Mouse (Mus musculus) spleen, embryonic (tissue): ENCODE data around the gene Mctp2.

ENCODE experiments used
- CTCF ChIA-PET: fragments of 350-600 bp; sonication (Branson Sonifier 250); formaldehyde crosslinking; loops from one replicate; lab custom pipeline; 2022; lab: Charles Lee

Gene Mctp2

DNA sequence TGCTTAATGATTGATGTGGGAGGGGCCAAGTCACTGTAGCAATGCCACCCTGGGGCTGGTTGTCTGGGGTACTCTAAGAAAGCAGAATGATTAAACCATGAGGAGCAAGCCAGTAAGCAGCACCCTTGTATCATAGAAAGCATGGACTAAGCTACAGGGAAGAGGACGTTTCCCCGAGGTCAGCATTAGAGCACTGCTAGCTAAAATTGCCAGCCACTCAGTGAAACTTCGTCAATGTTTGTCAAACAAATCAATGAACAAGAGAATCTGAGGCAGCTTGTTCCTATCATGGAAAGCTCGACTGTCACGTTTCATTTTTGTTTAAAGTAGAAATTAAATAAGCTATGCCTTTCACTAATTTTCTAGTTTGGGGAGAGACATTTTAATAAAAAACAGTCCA, 124.8 kb downstream of the Mctp2 start:
- CTCF ChIA-PET, result interaction anchor here (0.7 kb wide), 1 partner anchor 57 kb away, joined by 3 read pairs; no protein-coding TSS in a partner anchor

DNA sequence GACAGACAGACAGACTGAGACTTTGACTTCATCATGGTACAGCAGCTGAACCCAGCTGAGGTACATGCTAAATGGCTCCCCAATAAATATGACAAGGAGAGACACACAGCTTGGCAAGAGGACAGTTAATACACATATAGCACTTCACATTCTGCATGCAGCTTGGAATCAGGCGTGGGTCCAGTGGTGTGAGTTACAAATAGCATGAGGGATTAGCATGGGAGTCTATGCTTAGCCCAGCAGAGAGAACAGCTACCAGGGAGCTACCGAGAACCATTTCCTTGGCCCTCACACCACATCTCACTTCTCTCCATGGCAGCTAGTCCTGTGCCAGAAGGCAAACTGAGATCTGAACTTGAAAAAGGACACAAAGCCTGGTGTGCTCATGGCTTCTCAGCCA, 137.1 kb downstream of the Mctp2 start:
- CTCF ChIA-PET, result no interaction called here

DNA sequence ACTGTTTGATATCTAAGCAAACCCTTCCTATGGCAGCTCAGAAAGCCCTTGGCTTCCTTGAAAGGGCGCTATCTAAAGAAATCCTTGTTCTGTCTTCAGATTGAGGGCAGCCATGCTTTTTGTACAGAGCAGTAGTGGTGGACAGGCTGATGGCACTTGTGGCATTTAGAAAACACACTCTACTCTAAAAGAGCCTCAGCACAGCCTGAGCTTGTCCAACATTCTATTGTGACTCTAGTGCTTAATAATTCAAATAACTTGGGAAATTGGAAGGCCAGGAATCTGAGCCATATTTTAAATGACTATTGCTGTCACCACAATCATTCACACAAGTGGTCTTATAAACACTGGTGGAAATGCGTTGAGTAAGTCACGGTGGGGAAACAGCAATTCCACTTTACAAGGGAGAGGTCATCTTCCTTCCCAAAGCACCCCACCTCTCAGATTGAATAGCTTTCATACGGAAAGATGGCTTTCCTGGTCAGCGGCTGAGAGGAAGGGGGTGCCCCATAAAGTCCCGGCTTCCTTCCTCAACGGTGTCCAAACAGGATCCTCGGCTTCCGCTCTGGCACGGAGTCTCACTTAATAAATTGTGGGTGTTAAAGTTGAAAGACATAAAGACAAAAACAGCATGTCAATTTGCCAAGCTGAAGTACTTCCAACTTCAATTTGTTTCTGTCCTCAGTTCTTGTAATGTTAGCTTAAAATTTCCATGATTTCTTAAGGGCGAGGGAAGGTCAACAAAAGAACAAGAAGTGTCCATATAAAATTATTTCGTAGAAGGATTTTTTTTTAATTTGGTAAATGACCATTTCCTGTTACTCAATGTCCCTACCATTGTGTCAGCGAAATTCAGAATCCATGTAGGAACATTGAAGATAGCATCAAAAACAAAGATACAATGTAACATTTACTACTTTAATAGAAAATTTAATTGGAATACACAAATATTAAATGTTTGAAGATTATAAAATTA, 140.4 kb downstream of the Mctp2 start:
- CTCF ChIA-PET, result no interaction called here

DNA sequence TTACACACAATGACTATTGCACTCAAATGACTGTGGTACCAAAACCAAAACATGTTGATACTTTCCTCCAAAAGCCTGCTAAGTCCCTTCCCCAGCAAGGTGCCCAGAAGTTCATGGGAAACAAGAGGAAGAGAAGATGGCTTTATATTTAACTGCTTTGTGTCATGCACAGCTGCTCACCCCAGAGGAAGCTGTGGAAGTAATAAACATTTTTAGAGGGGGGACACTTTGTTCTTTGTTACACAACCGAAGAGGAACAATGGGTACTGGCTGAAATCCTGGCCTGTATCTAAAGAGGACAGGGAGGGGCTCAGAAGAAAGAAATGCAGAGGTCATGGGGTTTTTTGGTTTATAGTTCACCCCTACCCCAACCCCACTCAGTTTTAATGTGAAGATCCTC, 144.2 kb downstream of the Mctp2 start:
- CTCF ChIA-PET, result no interaction called here

DNA sequence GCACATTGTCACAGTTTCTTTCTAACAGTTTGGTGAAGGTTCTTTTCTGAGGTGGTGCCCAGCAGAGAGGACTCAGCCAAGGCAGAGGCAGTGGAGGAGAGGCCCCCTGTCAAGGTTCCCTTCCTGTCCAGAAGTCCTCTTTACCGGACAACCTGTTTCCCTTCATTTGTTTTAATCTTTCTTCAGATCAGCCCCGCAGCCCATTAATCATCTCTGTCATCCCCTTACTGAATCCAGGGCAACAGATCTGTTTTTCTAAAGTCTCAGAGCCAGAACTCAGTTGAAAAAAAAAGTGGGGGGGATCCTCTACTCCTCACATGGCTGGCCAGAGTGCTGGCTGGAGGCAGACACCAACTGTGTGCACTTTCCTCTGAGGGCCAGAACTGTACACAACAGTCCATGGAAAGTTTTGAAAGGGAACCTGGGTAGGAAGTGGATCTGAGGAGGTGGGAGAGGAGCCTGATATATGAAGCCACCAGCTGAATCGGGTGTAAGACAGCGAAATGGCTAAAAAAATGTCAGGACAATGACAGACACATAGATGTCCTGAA, 146.8 kb downstream of the Mctp2 start:
- CTCF ChIA-PET, result no interaction called here

DNA sequence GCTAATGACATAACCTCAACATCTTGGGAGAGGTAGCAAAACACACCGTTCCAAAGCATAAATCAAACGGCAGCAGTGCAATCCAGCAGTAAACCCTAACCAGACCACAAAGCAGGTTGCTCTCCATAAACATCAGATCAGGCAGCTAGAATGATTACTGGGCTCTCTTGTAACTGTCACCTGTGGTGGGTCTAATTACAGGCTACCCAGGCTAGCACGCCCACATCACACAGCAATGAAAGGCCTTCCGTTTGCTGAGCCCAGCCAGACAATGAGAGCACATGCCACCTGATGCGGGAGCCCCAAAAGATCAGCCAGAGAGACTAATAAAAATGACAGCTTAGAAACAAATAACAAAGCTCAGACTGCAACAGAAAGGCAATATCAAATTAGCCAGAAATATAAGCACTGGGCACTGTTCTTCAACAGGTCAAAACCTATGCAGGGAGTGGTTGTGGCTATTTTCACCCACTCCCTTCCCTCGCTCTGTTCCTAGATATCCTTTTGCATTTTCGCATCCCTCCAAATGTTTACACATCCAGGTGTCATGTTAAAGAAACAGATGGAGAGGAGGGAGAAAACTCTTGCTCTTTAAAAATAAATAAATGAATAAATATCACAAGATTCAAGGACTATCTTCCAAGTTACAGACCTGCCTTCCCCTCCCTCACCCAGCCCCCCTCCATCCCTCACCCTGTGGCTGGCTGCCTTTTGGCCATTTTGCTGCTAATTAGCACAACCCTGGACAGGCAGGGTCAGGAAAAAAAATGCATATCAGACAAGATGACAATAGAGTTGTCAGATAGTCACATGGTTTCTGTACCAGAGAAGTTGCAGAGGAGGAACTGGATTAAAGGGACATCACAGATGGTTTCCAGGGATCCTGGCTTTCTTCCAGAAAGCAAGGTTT, 155.4 kb downstream of the Mctp2 start:
- CTCF ChIA-PET, result no interaction called here

DNA sequence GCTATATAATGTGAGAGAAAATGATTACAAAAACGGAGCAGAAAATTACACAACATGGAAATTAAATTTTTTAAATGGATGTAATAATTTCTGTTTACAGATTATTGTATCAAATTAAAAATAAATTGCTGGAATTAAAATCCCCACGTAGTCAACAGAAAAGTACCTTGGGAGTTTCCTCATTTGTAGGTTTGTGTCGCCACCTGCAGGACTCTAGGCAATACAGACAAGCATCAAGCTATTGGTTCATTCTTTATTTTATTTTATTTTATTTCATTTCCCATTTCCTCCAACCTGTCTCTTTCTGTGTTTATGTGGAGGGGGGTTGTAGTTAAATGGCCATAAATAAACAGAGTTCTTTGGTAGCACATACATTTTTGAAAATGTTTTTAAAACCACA, 157.3 kb downstream of the Mctp2 start:
- CTCF ChIA-PET, result no interaction called here

DNA sequence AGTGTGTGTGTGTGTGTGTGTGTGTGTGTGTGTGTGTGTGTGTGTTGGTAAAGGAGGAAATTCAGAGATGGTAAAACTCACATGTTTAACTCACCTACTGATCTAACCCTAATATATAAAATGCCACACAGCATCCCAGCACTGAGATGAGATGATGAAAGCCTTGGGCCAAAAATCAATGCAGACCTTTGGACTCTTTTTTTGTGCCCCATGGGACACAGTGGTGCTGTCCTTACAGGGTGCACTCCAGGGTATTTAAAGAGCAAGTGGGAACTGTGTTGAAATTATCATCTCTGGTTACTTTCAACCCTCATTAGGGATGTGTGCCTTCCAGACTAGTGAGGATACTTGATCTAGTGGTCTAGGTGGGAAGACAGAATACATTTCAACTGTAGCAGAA, 159.6 kb downstream of the Mctp2 start:
- CTCF ChIA-PET, result no interaction called here

DNA sequence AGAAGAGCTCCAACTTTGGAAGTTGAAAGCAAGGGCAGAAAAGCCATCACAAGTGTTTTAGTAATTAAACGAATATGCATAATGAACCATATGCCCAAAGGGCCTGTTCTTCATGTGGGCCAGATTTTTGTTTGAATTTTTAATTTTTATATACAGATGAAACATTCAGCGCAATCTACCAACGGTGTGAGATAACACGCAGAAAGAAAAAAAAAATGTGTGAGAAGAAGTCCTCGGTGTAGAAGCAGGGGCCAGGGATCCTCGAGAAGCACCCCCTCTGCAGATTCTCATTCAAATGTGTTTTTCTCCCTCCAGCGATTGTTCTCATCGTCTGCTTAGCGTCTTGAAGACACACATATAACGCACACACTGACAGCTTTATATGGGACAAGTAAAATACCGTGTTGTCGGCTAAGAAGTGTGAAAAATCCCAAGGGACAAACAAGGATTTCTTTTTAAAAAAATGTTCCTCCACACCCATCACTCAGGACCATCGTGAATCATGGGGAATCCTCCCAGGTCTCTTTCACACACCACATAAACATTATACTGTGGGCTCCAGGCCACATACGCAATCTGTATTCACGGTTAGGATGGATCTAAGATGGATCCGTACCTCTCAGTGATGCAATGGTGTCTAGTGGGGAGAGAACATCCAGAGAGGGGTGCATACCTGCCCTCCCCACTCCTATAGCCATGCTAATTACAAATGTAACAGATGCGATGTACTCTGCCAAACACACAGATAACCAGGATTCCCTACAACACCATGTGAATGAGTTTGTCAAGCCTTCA, 160.5 kb downstream of the Mctp2 start:
- CTCF ChIA-PET, result no interaction called here

DNA sequence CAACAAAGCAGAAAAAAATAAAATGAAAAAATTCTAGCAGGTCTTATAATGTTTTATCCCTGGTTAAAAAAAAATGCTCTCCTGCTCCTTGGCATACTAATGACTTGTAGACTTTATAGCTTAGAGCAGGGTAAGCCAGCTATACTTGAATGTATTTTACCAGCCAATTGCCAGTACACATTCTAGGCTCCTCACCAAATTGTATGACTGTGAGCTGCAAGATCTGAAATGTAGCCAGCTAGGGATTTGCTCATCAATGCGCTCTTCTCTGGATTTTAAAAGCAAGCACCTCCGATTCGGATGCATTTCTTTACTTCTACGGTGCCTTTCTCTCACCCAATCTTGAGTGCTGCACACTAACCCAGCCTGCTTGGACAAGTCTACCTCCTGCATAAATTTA, 167.7 kb downstream of the Mctp2 start:
- CTCF ChIA-PET, result no interaction called here

DNA sequence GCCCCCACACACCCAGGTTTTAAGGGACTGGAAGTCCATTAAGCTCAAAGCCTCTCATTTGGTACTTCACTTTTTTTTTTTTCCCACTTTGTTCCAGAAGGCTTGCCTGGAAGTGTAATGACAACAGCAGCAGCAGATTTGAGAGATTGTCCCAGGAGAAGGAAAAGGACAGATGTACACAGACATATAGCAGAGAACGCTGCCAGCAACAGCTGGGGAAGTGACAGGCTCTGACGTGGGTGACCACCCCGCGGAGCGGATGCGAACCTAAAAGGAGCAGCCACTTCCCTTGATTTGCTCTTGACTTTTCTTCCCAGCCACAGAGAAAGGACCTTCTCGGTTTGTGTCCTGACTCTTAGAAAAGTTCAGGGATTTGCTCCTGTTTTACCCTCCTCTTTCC, 185.4 kb downstream of the Mctp2 start:
- CTCF ChIA-PET, result no interaction called here

DNA sequence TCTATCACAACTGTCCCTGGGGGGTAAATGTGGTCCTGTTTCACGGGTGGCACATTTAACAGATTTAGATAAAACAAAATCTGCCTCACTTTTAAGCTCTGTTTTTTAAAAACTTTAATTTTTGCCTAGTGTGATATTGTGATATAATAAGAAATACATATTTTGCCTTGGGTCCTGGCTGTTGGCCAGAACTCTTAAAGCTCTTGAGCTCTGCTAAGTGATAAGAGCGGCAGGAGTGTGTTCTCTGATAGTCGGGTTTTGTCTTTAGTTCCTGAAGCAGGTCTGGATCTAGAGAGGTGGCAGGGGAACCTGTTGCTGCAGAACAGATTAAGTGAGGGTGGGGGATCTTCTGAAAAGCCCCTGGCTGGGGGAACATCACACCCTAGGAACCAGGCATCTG, 186.7 kb downstream of the Mctp2 start:
- CTCF ChIA-PET, result no interaction called here

DNA sequence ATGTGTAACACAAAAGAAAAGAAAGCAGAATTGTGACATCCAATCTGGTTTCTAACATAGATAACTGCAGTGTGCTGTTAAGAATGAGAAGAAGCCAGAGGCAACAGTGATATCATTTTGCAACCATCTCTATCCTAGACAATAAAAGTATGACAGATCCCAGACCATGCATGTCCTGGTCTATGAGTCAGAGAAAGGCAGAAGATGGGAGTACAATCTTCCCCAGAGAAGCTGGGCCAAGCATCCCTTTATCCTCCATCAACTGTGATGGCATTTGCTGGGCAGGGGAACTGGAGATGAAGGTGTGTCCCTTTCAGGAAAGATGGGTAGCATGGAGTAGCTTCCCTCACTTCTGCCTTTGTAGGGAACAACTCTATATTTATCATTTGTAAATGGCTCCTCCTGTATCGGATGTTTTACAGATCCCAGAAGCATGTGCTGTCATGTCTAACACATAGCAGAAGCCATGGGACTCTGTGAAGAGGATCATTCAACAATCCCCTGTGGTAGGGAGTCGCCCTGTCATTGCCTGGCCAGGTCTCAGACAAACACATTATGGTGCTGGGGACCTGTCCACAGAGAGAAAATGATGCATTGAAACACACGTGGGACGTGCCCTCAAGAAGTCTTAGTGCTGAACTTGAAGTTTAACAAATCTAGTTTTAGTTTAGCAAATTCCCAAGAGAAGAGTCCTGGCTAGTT, 188.9 kb downstream of the Mctp2 start:
- CTCF ChIA-PET, result no interaction called here

DNA sequence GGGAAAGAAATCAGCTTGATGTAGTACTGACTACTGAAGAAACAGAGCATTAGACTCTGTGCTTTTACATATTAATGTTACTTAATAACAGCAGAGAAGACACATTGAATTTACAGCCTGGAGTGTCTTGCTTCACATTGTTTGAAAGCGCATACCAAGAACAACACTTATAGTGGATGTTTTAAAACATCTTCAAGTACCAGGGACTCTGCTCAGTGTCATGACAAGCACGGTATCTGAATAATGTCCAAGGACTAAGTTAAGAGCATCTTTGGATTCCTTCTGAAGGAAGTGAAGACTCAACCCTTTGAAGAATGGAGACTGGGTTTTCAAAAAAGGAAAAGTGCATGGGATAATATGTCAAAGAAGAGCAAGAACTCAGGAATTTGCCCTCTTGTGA, 191.3 kb downstream of the Mctp2 start:
- CTCF ChIA-PET, result no interaction called here

DNA sequence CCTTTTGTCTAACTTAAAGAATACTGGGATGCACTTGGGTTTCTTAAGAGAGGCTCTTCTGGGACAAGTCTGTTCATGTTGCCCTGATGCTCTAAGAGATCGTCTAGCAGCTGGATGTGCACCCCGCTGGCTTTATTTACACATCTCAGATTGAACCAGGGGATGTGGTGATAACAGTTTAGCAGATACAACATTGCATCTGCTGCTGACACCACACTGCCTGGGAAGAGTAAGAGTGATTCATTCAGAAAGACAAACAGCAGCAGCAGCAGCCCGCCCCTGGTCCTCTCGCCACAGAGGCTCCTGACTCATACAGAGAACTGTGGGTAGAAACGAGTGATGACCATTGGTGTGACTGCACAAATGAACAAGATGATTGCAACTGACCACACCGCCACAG, 195.8 kb downstream of the Mctp2 start:
- CTCF ChIA-PET, result no interaction called here

DNA sequence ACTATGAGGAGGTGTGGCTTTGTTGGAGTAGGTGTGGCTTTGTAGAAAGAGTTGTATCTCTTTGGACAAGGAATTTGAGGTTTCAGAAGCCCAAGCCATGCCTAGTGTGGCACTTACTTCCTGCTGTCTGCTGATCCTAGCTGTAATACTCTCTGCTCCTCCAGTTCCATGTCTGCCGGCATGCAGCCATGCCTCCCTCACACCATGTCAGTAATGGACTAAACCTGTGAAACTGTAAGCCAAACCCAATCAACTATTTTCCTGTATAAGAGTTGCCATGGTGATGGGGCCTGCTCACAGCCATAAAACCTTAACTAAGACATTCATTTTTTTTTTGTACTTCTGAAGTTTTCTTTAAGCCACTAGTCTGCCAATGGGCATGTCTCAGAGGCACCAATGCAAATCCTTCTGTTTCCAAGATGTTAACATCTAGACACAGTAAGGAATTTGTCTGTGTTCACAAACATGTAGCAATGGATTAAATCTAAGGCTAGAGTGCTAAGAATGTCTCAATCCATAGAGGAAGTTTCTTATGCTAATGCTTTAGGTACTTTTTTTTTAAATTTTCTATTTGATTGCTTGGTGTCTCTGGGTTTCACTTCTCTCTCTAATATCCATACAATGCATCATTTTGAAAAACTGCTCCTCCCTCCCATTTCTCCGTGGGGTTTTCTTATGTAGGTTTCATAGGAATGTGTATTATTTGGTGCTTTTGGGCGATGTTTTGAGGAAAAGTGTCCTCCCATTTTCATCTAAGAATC, 197.6 kb downstream of the Mctp2 start:
- CTCF ChIA-PET, result no interaction called here

DNA sequence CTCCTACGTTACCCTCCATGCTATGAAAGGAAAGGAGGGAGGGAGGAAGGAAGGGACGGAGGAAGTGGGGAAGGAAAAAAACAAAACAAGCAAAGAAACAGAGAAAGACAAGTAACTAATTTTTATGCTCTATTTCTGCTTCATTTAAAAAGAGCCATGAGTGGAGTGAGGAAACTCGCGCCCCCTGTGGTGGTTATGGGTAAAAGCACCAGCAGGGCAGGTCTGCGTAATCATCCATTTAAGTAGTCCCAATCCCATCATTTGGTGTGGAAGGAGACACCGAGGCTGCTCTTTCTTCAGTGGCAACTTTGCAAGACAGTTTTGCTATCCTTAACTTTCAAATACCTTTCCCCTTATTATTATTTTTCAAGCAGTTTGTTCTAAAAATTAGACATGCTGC, 202.2 kb downstream of the Mctp2 start:
- CTCF ChIA-PET, result no interaction called here

DNA sequence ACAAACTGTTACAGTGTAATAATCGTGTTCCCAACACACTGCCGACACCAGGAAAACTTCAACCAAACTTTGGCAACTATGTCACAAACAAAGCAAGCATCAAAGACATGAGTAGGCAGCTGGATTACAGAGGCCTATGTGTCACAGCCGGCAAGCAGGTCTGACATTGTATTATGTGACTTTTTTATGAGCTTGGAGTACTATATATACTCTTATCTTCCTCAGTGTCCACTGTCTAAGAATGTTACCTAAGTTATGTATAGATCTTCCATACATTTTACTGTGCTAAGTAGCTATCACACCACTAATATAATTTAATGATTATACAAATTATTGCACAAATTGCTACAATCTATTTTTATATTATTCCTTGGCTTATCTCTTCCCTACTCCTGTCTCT, 202.8 kb downstream of the Mctp2 start:
- CTCF ChIA-PET, result no interaction called here

DNA sequence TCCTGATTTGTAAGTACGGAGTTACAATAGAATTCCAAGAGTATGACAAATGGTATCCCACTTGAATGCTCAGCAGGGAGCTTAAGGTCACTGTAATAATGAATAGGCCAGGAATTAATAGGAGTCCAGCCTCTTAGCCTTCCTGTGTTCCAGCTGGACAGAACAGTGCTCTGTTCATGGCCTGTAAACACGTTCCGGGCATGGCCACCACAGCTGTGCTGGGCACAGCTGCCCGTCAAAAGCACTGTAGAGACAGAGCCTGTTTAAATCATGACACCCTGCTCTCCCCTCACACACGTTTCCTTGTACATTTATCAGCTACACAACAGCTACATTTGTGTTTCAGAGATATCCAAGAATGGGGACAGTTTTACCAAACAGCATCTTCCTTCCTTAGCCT, 205.7 kb downstream of the Mctp2 start:
- CTCF ChIA-PET, result no interaction called here

DNA sequence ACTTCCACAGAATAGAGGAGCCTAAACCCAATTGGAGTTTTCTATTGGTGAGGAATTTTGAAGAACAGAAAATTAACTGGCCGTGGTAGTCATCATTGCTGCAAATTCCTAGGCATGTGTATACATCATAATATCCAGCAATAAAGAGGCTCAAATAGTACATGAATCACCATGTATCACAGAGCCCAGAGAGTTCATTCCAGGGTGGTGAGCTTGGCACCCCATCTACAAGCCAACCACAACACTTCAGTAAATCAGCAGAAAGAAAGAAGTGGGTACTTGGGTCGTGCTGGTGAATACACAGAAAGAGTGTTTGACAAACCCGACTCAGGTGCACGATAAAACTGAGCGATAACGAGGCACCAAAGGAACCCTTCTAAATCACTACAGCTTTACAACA, 207.8 kb downstream of the Mctp2 start:
- CTCF ChIA-PET, result no interaction called here
